Mouse (Mus musculus) limb, embryonic 10.5 days (tissue): ENCODE data around the gene Psen2. TPM values are rescaled to one million over a fixed set of nuclear protein-coding genes. Genes with fewer than 3 reads are reported as not detected.
A peak's percentile ranks its signal among the peaks of the same experiment; 100 is the strongest.

ENCODE experiments used
- DNase-seq: peaks from one replicate; pipeline ENCODE4 v3.0.0-alpha.2; 2017; ENCODE audit warnings: low spot score
- H3K27ac ChIP-seq: fragments of 300-500 bp; sonication (generic); 2 replicates; pipeline ENCODE4 v1.5.1; 2016; ENCODE audit warnings: mild to moderate bottlenecking
- H3K27me3 ChIP-seq: fragments of 300-500 bp; sonication (generic); 2 replicates; pipeline ENCODE4 v1.6.1; 2016; ENCODE audit warnings: low read depth, mild to moderate bottlenecking; ENCODE audit not compliant: poor library complexity, severe bottlenecking
- H3K36me3 ChIP-seq: fragments of 300-500 bp; sonication (generic); 2 replicates; pipeline ENCODE4 v1.6.1; 2016; ENCODE audit warnings: mild to moderate bottlenecking, moderate library complexity
- H3K4me1 ChIP-seq: fragments of 300-500 bp; sonication (generic); 2 replicates; pipeline ENCODE4 v1.6.1; 2016
- H3K4me3 ChIP-seq: fragments of 300-500 bp; sonication (generic); 2 replicates; pipeline ENCODE4 v1.5.1; 2016; ENCODE audit warnings: mild to moderate bottlenecking, moderate library complexity
- H3K9me3 ChIP-seq: fragments of 300-500 bp; sonication (generic); replicated peaks from 2 replicates; pipeline ENCODE4 v1.6.1; 2016; ENCODE audit warnings: mild to moderate bottlenecking
- WGBS: fragments of 180-500 bp; shearing (Covaris S2); methylation state at CpG from one replicate; pipeline ENCODE4 v1.1.7; 2016; 5-methylcytosine and 5-hydroxymethylcytosine counted together
- polyA plus RNA-seq: library from polyadenylated mRNA; unstranded; fragments of >200 nt; fragmentation: Nextera tagmentation; extraction: Ambion mirVana; gene quantifications from 2 replicates; pipeline ENCODE4 v1.2.1, GENCODE M21; 2016

Psen2 gene
- polyA plus RNA-seq, 1 experiment from 2014 or later, result 7.1 TPM

DNA sequence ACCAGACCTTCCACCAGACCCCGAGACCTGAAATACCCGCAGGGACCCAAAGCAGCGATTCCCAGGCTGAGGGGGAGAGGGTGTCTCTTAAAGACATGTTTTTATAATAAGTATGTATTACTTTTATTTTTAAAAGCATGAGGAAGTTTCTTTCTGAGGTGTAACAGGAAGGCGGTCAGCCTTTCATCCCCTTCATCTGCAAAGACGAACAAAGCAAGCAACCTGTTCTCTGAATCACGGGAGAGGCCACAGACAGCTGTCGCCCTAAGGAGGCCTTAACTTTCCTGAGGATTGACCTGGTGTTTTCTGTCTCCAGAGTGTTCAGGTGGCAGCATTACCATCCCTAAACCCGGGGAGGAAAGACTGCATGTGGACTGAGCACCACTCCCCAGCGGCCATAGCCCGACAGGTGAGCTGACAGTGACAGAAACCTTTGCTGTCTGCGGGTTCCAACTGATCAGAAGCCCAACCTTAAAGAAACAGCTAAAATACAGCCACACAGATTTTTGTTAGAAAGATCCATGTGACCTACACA lies 10.5 kb downstream of the Psen2 start:
- Histone ChIP-seq H3K27me3 (peaks cover 16% of the 10 kb centered on the region), H3K4me1 (peaks cover 29% of the 10 kb centered on the region), H3K36me3 (no peaks in the 10 kb centered on the region), H3K27ac (no peak overlapping the region), H3K4me3 (no peak overlapping the region), H3K9me3 (no peaks in the 10 kb centered on the region)
- DNase-seq, result no peak
- WGBS, result 81% methylated on average over 11 of the region's 11 CpGs

DNA sequence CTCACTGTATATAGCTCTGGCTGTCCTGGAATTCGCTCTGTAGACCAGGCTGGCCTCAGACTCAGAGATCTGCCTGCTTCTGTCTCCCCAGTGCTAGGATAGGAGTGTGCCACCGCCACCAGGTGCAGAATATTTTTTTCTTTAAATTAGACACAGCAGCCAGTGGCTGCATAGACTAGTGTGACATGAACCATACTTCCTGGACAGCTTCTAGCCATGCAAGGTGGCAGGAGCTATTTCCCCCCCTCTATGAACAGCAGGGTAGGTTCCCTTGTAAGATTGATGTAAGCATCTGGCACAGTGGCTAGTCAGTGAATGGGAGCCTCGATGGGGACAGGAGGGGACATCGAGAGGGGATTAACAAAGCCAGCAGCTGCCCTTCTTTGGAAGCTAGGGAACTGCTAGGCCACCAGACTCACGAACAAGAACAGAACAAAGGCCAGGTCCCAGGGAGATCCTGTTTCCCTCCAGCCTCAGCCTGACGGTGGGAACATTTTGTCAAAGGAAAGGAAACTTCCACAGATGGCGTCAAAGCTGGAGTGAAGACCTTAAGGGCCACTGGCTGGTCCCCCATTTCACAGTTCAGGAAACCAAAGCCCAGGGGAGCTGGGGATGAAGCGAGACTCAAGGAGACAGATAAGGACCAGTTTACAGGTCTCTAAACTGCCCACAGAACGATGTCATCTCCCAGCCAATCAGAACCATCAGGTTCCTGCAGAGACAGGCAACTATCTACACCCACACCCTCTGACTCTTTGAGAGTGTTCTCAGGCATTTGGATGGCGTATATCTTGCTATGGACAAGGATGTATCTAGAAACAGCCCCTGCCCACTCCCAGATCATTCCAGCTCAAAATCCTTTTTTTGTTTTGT lies 11.8 kb downstream of the Psen2 start:
- no peak overlapping the region for H3K4me3 ChIP-seq
- DNase-seq, result no peak
- peaks cover 29% of the 10 kb centered on the region for H3K4me1 ChIP-seq
- no peaks in the 10 kb centered on the region for H3K9me3 ChIP-seq
- H3K27ac ChIP-seq, result no peak overlapping the region
- no peaks in the 10 kb centered on the region for H3K36me3 ChIP-seq
- 65% methylated on average over 10 of the region's 10 CpGs for WGBS
- peaks cover 16% of the 10 kb centered on the region for H3K27me3 ChIP-seq

DNA sequence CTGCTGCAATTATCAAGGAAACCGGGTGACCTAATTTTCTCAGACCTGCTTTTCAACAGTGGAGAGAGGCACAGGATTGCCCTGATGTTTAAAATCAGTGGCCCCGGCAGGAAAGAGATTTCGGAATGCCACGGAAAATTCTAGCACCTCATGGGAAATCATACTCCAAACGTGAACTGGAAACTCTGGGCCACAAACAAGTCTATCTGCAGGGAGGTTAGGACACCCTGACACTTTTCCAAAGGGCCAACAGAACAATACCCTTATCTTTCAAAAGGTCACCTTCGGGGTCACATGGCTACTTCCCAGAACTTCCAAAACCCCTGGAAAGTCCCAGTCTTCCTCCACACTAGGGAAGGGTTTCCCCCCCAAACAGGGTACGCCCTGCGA lies 12.8 kb downstream of the Psen2 start:
- 0 out of 2 replicates have a peak overlapping the region, but pooled peaks have one; percentile 4 for H3K27ac ChIP-seq
- 68% methylated on average over 8 of the region's 8 CpGs for WGBS
- H3K4me1 ChIP-seq, result peaks cover 24% of the 10 kb centered on the region
- no peaks in the 10 kb centered on the region for H3K36me3 ChIP-seq
- H3K27me3 ChIP-seq, result peaks cover 15% of the 10 kb centered on the region
- no peak overlapping the region for H3K4me3 ChIP-seq
- no peaks in the 10 kb centered on the region for H3K9me3 ChIP-seq
- no peak for DNase-seq

DNA sequence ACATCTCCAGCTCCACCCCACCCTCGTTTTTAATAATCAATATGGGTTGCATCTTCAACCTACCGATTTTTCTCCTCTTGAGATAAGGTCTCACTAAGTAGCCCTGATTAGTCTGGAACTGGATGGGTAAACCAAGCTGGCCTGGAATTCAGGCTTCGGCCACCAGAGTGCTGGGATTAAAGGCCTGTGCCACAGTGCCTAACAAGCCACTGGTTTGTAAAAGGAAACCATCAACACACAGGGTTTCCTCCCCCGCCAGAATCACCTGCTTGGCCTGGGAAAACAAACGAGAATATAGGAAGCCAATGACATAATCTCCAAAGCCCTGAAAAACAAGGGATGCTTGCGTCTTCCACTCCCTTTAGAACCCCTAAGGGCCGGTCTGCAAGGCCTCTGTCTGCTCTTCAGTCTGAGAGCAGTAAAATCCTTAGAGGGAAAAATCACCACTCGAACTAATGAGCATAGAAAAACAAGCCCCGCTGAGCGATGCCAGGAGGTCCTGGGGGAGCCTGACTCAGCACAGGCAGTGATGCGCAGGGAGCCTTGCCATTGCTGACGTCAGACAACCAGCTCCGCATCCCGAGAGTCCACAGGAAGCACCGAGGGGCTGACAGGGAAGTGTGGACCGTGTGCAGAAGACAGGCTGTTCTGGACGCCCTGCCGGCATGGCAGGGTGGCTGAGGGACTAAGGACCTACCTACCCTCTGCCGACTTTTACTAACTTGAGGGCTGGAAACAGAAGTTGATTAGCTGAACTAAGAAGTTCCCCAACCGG lies 13.4 kb downstream of the Psen2 start:
- H3K27ac ChIP-seq, result 0 out of 2 replicates have a peak overlapping the region, but pooled peaks have one; percentile 4
- WGBS, result 26% methylated on average over 20 of the region's 20 CpGs
- H3K36me3 ChIP-seq, result no peaks in the 10 kb centered on the region
- peaks cover 18% of the 10 kb centered on the region for H3K4me1 ChIP-seq
- no peaks in the 10 kb centered on the region for H3K9me3 ChIP-seq
- peaks cover 9% of the 10 kb centered on the region for H3K27me3 ChIP-seq
- peak overlapping the region; percentile 20; the same call in 1 of the 2 replicates for H3K4me3 ChIP-seq
- DNase-seq, result peak; percentile 39

DNA sequence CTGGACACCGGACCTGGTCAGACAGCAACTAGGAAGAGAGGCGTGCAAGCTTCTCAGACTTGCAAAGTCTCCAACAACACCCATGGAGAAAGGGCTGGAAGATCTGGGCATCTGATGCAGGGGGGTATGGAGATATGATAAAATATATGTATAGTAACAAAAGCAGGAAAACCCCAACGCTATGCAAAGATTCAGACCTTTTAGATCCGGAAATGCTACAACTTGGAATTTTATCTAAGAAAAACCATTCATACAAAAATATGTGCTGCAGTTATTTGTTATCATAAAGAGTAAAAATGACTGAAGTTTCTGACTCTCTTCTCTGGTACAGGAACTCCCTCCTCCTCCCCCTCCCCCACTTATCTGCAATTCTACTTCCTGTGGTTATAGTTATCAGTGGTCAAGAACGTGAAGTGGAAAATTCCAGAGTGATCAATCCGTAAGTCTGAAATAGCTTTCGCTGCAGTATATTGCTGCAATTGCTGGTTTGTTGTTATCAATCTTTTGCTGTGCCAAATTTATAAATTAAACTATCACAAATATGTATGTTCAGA lies 14.6 kb downstream of the Psen2 start:
- 89% methylated on average over 7 of the region's 7 CpGs for WGBS
- H3K4me3 ChIP-seq, result no peak overlapping the region
- H3K4me1 ChIP-seq, result peaks cover 16% of the 10 kb centered on the region
- no peaks in the 10 kb centered on the region for H3K27me3 ChIP-seq
- DNase-seq, result no peak
- H3K9me3 ChIP-seq, result no peaks in the 10 kb centered on the region
- no peak overlapping the region for H3K27ac ChIP-seq
- no peaks in the 10 kb centered on the region for H3K36me3 ChIP-seq

- H3K4me3 ChIP-seq, result no peak overlapping the region
- WGBS, result 91% methylated on average over 7 of the region's 7 CpGs
Observed at GRCm38 (mm10) chr1:180247901-180248300, 15.3 kb downstream of the Psen2 start.

DNA sequence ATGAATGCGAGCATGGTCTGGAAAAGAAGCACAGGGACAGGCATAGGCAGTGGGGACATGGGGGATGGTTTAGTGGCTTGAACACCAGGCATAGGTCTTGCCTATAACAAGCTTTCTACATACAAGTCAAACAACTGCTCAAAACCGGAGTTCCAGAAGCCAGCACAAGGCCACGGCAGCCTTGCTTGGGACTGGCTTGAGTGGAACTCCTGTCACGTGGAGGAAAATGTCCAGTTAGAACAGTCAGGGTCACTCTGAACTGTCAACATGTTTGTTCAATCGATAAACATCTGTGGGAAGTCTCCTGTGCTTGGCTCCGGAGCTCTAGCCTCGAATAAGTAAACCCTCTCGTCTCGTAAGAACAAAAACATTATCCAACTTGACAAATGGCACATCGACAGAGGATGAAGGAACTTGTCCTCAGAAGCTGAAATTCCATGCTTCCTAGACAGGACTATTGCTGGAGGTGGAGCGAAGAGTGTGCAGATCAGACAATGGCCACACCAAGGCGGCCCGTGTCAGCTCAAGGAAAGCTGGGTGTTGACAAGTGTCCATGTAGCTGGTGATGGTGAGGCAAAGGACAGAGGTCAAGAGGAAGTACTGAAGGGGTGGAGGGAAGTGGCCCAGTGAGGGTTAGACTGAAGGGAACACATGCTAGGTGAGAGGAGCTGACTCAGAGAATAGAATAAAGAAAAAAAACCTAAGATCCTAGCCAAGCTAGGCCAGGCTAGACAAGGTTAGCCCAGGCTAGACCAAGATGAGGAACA lies 17.3 kb downstream of the Psen2 start:
- no peaks in the 10 kb centered on the region for H3K9me3 ChIP-seq
- H3K4me3 ChIP-seq, result no peak overlapping the region
- peaks cover 10% of the 10 kb centered on the region for H3K4me1 ChIP-seq
- 88% methylated on average over 13 of the region's 13 CpGs for WGBS
- H3K27ac ChIP-seq, result no peak overlapping the region
- H3K36me3 ChIP-seq, result no peaks in the 10 kb centered on the region
- no peak for DNase-seq
- H3K27me3 ChIP-seq, result no peaks in the 10 kb centered on the region

More at GRCm38 (mm10) chr1:180247901-180248300, 15.3 kb downstream of the Psen2 start:
- Histone ChIP-seq H3K4me1 (peaks cover 16% of the 10 kb centered on the region), H3K27me3 (no peaks in the 10 kb centered on the region), H3K27ac (no peak overlapping the region), H3K36me3 (no peaks in the 10 kb centered on the region), H3K9me3 (no peaks in the 10 kb centered on the region)
- no peak for DNase-seq

DNA sequence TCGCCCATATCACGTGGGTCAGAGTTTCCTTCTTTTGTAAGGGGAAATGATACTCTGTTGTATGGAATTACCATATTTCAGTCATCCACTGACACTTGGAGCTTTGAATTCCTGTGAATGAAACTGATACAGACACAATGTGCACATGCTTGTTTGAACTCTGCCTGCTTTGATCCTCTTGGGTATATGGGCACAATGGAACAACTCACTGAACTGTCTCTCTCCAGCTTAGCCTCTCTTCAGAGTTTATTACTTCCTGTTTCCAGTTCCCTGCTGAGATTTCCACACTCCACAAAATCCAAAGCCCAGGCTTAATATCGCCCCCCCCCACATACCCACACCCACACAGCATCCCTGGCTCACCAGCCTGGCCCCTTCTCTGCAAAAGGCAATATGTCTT lies 31.5 kb downstream of the Psen2 start:
- Histone ChIP-seq H3K27me3 (no peaks in the 10 kb centered on the region), H3K4me1 (peaks cover 19% of the 10 kb centered on the region), H3K27ac (0 out of 2 replicates have a peak overlapping the region, but pooled peaks have one; percentile 21), H3K4me3 (no peak overlapping the region), H3K9me3 (no peaks in the 10 kb centered on the region), H3K36me3 (no peaks in the 10 kb centered on the region)
- 86% methylated on average over 3 of the region's 3 CpGs for WGBS
- DNase-seq, result no peak

DNA sequence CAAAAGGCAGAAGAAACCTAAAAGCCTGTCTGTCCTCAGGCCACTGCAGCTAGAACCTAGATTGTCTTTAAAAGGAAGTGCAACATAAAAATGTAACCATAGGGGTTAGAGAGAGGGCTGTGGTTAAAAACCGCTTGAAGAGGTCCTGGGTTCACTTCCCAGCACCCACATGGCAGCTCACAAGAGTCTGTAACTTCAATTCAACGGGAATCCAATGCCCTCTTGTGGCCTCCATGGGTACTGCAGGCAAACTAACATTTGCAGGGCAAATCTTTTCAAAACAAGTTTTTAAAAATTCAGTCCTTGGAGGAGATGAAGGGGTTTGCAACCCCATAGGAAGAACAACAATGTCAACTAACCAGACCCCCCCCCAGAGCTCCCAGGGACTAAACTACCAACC lies 32.7 kb downstream of the Psen2 start:
- Histone ChIP-seq H3K4me3 (no peak overlapping the region), H3K4me1 (peaks cover 29% of the 10 kb centered on the region), H3K36me3 (no peaks in the 10 kb centered on the region), H3K9me3 (no peaks in the 10 kb centered on the region), H3K27ac (no peak overlapping the region), H3K27me3 (no peaks in the 10 kb centered on the region)
- DNase-seq, result peak; percentile 67
- WGBS, result 33% methylated on average over 2 of the region's 2 CpGs

DNA sequence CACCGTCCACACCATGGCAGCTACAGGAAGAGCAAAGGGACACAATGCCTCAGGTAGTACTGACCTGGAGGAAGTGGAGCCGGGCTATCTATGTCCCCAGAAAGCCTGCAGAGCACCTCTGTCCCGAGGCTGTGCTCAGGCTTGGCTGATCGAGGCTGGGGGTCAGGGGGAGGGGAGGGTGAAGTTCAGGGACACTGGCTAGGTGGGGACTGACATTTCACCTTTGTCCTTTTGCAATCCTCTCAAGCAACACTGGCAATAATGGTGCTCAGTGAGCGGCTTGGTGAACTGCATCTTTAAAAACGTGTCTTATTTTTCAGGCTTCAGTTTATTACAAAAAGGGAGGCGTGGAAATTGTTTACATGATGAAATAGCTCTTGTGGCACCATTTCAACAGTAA lies 33.3 kb downstream of the Psen2 start:
- Histone ChIP-seq H3K4me3 (no peak overlapping the region), H3K27me3 (no peaks in the 10 kb centered on the region), H3K4me1 (peaks cover 35% of the 10 kb centered on the region), H3K36me3 (no peaks in the 10 kb centered on the region), H3K9me3 (no peaks in the 10 kb centered on the region), H3K27ac (no peak overlapping the region)
- DNase-seq, result no peak
- 88% methylated on average over 7 of the region's 7 CpGs for WGBS

- H3K27ac ChIP-seq, result no peak overlapping the region
- no peak overlapping the region for H3K4me3 ChIP-seq
- H3K27me3 ChIP-seq, result no peaks in the 10 kb centered on the region
- no peaks in the 10 kb centered on the region for H3K9me3 ChIP-seq
- 92% methylated on average over 12 of the region's 12 CpGs for WGBS
- H3K36me3 ChIP-seq, result no peaks in the 10 kb centered on the region
- H3K4me1 ChIP-seq, result peaks cover 35% of the 10 kb centered on the region
- DNase-seq, result no peak
Observed at GRCm38 (mm10) chr1:180228854-180229253, 34.4 kb downstream of the Psen2 start.

- no peaks in the 10 kb centered on the region for H3K27me3 ChIP-seq
- H3K4me1 ChIP-seq, result peaks cover 27% of the 10 kb centered on the region
- no peaks in the 10 kb centered on the region for H3K9me3 ChIP-seq
- no peak for DNase-seq
- H3K4me3 ChIP-seq, result peak overlapping the region; percentile 60; the same call in 1 of the 2 replicates
- WGBS, result 82% methylated on average over 3 of the region's 3 CpGs
- H3K36me3 ChIP-seq, result no peaks in the 10 kb centered on the region
- peak overlapping the region; percentile 79; the same call in 1 of the 2 replicates for H3K27ac ChIP-seq
Observed at GRCm38 (mm10) chr1:180226766-180227165, 36.5 kb downstream of the Psen2 start.
